Mouse (Mus musculus): ENCODE data around the gene Cacna2d4. TPM values are rescaled to one million over a fixed set of nuclear protein-coding genes. Genes with fewer than 3 reads are reported as not detected.
A peak's percentile ranks its signal among the peaks of the same experiment; 100 is the strongest.

Gene Cacna2d4
- polyA plus RNA-seq, 1 experiment from 2014 or later, result 0.19 TPM

GRCm38 (mm10) chr6:119332111-119332510 is 95.8 kb downstream of the Cacna2d4 start:
- Histone ChIP-seq H3K4me3 (no peak overlapping the region), H3K27me3 (peaks cover 50% of the 10 kb centered on the region), H3K36me3 (no peaks in the 10 kb centered on the region), H3K4me2 (no peak overlapping the region), H3K9me3 (no peaks in the 10 kb centered on the region), H3K27ac (no peak overlapping the region), H3K9ac (no peak overlapping the region), H3K4me1 (peaks cover 37% of the 10 kb centered on the region)
- ATAC-seq (ENCODE audit: borderline replicate concordance, extremely low read depth, low FRiP score, low TSS enrichment), result no peak
- 11% methylated on average over 1 of the region's 1 CpGs for WGBS

- Histone ChIP-seq H3K9me3 (no peaks in the 10 kb centered on the region), H3K4me2 (no peak overlapping the region), H3K27me3 (peaks cover 39% of the 10 kb centered on the region), H3K27ac (no peak overlapping the region), H3K36me3 (no peaks in the 10 kb centered on the region), H3K9ac (no peak overlapping the region), H3K4me3 (no peak overlapping the region), H3K4me1 (peaks cover 37% of the 10 kb centered on the region)
- WGBS, result 1% methylated on average over 3 of the region's 3 CpGs
- no peak for ATAC-seq (ENCODE audit: borderline replicate concordance, extremely low read depth, low FRiP score, low TSS enrichment)
Observed at GRCm38 (mm10) chr6:119333202-119333601, 96.9 kb downstream of the Cacna2d4 start.

DNA sequence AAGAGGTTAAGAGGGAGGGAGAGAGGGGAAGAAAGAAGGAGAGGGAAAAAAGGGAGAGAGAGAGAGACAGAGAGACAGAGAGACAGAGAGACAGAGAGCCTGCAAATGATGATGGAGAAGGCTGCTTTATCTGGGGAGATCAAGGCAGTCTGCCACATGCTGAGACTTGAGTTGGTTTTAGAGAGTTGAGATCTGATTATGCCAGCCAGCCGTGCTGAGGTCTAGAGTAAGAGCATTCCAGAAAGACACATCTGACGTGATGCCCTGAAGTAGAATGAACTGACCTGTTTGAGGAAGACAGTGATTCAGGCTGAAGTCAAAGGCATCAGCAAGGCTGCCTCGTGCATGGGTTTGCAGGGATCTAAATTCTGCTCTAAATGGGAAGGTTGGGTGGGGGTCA is 97.5 kb downstream of the Cacna2d4 start:
- no peak overlapping the region for H3K4me3 ChIP-seq
- peaks cover 33% of the 10 kb centered on the region for H3K27me3 ChIP-seq
- no peaks in the 10 kb centered on the region for H3K9me3 ChIP-seq
- no peaks in the 10 kb centered on the region for H3K36me3 ChIP-seq
- no peak for ATAC-seq (ENCODE audit: borderline replicate concordance, extremely low read depth, low FRiP score, low TSS enrichment)
- H3K9ac ChIP-seq, result no peak overlapping the region
- no peak overlapping the region for H3K4me2 ChIP-seq
- H3K4me1 ChIP-seq, result peaks cover 31% of the 10 kb centered on the region
- 18% methylated on average over 3 of the region's 3 CpGs for WGBS
- H3K27ac ChIP-seq, result no peak overlapping the region

GRCm38 (mm10) chr6:119336124-119336523 is 99.8 kb downstream of the Cacna2d4 start:
- no peak for ATAC-seq (ENCODE audit: borderline replicate concordance, extremely low read depth, low FRiP score, low TSS enrichment)
- whole genome bisulfite sequencing, result 71% methylated on average over 7 of the region's 7 CpGs

GRCm38 (mm10) chr6:119337287-119337686 is 101.0 kb downstream of the Cacna2d4 start:
- no peak overlapping the region for H3K27ac ChIP-seq
- WGBS, result 72% methylated on average over 3 of the region's 3 CpGs
- H3K4me1 ChIP-seq, result peaks cover 9% of the 10 kb centered on the region
- no peaks in the 10 kb centered on the region for H3K9me3 ChIP-seq
- ATAC-seq (ENCODE audit: borderline replicate concordance, extremely low read depth, low FRiP score, low TSS enrichment), result no peak
- H3K4me3 ChIP-seq, result no peak overlapping the region
- H3K9ac ChIP-seq, result no peak overlapping the region
- no peaks in the 10 kb centered on the region for H3K36me3 ChIP-seq
- H3K27me3 ChIP-seq, result no peaks in the 10 kb centered on the region
- H3K4me2 ChIP-seq, result no peak overlapping the region

More at GRCm38 (mm10) chr6:119336124-119336523, 99.8 kb downstream of the Cacna2d4 start:
- Histone ChIP-seq H3K4me2 (no peak overlapping the region), H3K9ac (no peak overlapping the region), H3K4me1 (peaks cover 9% of the 10 kb centered on the region), H3K4me3 (no peak overlapping the region), H3K36me3 (no peaks in the 10 kb centered on the region), H3K27ac (no peak overlapping the region), H3K9me3 (no peaks in the 10 kb centered on the region), H3K27me3 (peaks cover 11% of the 10 kb centered on the region)

DNA sequence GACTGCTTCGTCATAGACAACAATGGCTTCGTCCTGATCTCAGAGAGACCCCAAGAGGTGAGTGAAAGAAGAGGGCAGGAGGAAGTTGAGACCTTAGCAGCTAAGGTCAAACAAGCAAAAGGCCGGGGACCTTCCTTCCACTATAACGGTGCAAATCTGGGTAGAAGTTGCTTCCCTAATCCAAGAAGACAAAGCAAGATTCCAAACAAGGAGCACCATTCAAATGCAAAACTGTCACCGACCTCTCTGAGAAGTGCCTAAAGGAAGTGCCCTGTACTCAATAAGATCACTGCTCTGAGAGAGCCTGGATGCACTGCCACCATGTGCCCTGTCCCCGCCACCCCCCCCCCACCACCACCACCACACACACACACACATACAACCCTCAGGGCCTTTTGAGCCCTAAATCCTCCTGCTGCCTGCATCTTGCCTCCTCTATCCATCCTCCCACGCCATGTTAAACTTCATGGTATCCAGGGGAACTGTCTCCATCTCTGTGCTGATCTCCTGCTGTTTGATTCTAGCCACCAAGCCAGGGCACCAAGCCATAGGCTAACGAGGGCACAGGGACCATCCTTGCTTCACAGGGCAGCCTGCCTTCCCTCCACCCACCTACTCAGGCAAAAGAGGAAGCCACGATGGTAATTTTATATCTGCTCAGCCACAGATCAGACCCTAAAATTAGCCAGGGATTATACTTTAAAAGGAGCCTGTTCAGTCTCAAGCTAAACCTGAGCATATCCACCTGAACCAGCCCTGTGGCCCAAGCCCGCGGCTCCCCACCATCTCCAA is 102.0 kb downstream of the Cacna2d4 start:
- ATAC-seq (ENCODE audit: borderline replicate concordance, extremely low read depth, low FRiP score, low TSS enrichment), result no peak
- peaks cover 1% of the 10 kb centered on the region for H3K4me1 ChIP-seq

DNA sequence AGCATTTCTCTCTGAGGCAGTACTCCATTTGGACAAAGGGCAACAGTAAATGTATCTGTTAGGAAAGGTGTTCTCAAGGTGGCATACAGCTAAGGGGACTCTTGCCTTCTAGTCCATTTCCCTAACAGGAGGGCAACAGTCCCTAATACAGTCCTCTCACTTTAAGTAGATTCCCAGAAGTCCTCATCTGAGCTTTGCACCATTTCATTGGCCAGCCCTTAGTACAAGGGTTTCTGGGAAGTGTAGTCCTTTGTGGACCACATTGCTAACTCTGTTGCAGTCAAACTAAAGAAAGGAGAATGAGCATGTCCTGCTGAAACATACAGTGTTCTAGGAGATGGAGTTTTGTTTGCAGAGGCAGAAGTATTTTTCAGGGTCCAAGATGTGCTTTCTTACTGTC is 105.1 kb downstream of the Cacna2d4 start:
- Histone ChIP-seq H3K4me3 (no peak overlapping the region), H3K36me3 (no peaks in the 10 kb centered on the region), H3K4me2 (no peak overlapping the region), H3K27ac (no peak overlapping the region), H3K9ac (no peak overlapping the region), H3K4me1 (no peaks in the 10 kb centered on the region), H3K9me3 (no peaks in the 10 kb centered on the region), H3K27me3 (no peaks in the 10 kb centered on the region)
- ATAC-seq (ENCODE audit: borderline replicate concordance, extremely low read depth, low FRiP score, low TSS enrichment), result peak; percentile 53; the same call in 1 of the 2 replicates

More for the DNA sequence above, 102.0 kb downstream of the Cacna2d4 start:
- Histone ChIP-seq H3K9me3 (no peaks in the 10 kb centered on the region), H3K4me2 (no peak overlapping the region), H3K36me3 (no peaks in the 10 kb centered on the region), H3K4me3 (no peak overlapping the region), H3K27ac (no peak overlapping the region), H3K9ac (no peak overlapping the region), H3K27me3 (no peaks in the 10 kb centered on the region)
- WGBS, result 44% methylated on average over 11 of the region's 11 CpGs

GRCm38 (mm10) chr6:119346257-119346656 is 109.9 kb downstream of the Cacna2d4 start:
- H3K27me3 ChIP-seq, result no peaks in the 10 kb centered on the region
- no peaks in the 10 kb centered on the region for H3K36me3 ChIP-seq
- no peaks in the 10 kb centered on the region for H3K4me1 ChIP-seq
- no peak for ATAC-seq (ENCODE audit: borderline replicate concordance, extremely low read depth, low FRiP score, low TSS enrichment)
- H3K4me2 ChIP-seq, result no peak overlapping the region
- H3K9ac ChIP-seq, result no peak overlapping the region
- no peaks in the 10 kb centered on the region for H3K9me3 ChIP-seq
- 53% methylated on average over 10 of the region's 10 CpGs for WGBS
- no peak overlapping the region for H3K4me3 ChIP-seq
- no peak overlapping the region for H3K27ac ChIP-seq

DNA sequence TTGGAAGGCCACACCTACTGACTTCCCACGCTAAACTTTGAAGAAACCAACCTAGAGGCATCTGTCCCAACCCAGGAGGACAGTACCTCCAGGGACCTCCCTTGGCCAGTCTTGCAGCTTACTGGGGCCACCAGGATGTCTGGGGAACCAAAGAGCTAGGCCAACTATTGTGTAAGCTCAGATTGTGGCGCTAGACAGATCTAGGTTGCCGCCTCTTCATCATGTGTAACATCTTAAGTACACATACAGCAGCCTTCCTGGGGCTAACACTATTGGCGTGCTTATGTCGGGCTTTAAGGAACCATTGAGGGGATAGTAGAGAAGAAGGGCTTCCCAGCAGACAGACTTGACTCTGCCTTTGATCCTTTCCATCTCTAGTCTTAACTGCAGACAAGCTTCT is 111.5 kb downstream of the Cacna2d4 start:
- Histone ChIP-seq H3K36me3 (no peaks in the 10 kb centered on the region; the same call in 1 of the 2 replicates), H3K27me3 (no peaks in the 10 kb centered on the region), H3K9ac (no peak overlapping the region), H3K4me2 (no peak overlapping the region), H3K4me3 (no peak overlapping the region), H3K4me1 (no peaks in the 10 kb centered on the region), H3K27ac (no peak overlapping the region), H3K9me3 (no peaks in the 10 kb centered on the region)
- 61% methylated on average over 5 of the region's 5 CpGs for WGBS
- no peak for ATAC-seq (ENCODE audit: borderline replicate concordance, extremely low read depth, low FRiP score, low TSS enrichment)

DNA sequence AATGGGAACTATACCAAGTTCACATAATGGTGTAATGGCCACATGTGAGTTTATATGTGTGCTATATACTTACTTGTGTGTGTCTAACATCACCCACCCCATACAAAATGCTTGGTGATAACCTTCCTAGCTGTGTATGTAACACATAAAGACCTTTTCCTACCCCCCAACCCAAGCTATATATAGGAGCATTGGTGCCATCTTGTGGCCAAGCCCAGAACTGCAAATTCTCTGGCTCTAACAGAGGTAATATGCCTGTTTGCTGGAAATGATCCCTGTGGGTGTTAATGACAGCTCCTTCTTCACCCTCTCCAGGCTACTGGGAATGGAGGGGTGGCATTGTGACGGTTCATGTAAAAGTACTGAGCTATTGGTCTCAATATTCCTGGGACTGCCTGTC is 111.9 kb downstream of the Cacna2d4 start:
- ATAC-seq (ENCODE audit: borderline replicate concordance, extremely low read depth, low FRiP score, low TSS enrichment), result no peak
- Histone ChIP-seq H3K36me3 (peaks cover 2% of the 10 kb centered on the region; the same call in 1 of the 2 replicates), H3K27ac (no peak overlapping the region), H3K4me2 (no peak overlapping the region), H3K4me3 (no peak overlapping the region), H3K9ac (no peak overlapping the region), H3K9me3 (no peaks in the 10 kb centered on the region), H3K4me1 (no peaks in the 10 kb centered on the region), H3K27me3 (no peaks in the 10 kb centered on the region)
- WGBS, result 0% methylated on average over 1 of the region's 1 CpGs

DNA sequence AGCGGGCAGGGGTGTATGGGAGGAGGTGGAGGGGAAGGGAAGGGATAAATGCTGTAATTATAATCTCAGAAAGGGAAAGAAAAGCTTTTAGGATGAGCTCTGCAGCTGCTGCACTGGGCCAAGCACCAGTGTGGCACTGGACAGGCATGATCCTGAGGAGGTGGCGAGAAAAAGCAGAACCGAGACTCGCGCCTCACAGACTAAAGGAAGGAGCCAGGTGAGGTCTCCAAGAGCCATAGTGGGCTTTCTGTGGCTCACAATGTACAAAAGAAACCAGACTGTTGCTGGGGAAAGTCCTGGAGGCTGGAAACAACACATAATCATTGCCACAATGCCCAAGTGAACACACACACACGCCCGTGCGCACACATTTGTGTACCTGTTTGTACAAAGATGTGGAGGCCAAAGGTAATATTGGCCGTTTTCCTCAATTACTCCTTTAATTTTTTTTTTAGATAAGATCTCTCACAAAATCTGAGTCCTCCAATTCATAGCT is 114.4 kb downstream of the Cacna2d4 start:
- Histone ChIP-seq H3K4me1 (no peaks in the 10 kb centered on the region), H3K4me3 (no peak overlapping the region), H3K27me3 (no peaks in the 10 kb centered on the region), H3K36me3 (peaks cover 24% of the 10 kb centered on the region), H3K9ac (no peak overlapping the region), H3K9me3 (no peaks in the 10 kb centered on the region), H3K4me2 (no peak overlapping the region), H3K27ac (no peak overlapping the region)
- WGBS, result 87% methylated on average over 9 of the region's 9 CpGs
- ATAC-seq (ENCODE audit: borderline replicate concordance, extremely low read depth, low FRiP score, low TSS enrichment), result no peak

DNA sequence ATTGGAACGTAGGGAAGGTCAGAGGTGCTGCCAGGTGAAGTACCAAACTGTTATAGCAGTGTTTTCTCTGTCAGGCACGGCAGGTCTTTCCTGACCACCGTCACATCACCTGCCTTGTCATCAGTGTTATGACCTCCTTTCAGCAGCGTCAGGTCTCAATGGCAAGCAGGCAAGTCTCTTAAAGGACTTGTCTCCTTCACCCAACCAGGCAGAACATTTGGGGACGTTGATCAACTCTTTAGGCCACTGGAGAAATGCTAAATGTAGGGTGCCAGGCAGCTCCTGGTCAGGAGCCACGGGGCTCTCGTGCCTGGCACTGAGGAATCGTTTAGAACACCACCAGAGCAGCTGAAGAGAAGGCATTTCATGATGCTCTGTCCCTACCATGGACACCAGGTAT is 115.3 kb downstream of the Cacna2d4 start:
- WGBS, result 68% methylated on average over 8 of the region's 8 CpGs
- H3K4me1 ChIP-seq, result no peaks in the 10 kb centered on the region
- no peak overlapping the region for H3K4me3 ChIP-seq
- H3K27ac ChIP-seq, result no peak overlapping the region
- H3K36me3 ChIP-seq, result peaks cover 28% of the 10 kb centered on the region
- H3K9ac ChIP-seq, result no peak overlapping the region
- no peak for ATAC-seq (ENCODE audit: borderline replicate concordance, extremely low read depth, low FRiP score, low TSS enrichment)
- no peaks in the 10 kb centered on the region for H3K9me3 ChIP-seq
- no peaks in the 10 kb centered on the region for H3K27me3 ChIP-seq
- no peak overlapping the region for H3K4me2 ChIP-seq
